Mouse (Mus musculus) forebrain, embryonic 11.5 days (tissue): Measurements from ENCODE around the gene Zfp712. TPM values are rescaled to one million over a fixed set of nuclear protein-coding genes. Genes with fewer than 3 reads are reported as not detected.

Experiments
- ATAC-seq: fragments of 200-750 bp; cut with Nextera tagmentation; replicated peaks from 2 replicates; pipeline ENCODE4 v1.8.0; 2017; ENCODE audit warnings: moderate TSS enrichment; ENCODE audit not compliant: low FRiP score
- DNase-seq: peaks from one replicate; pipeline ENCODE4 v3.0.0-alpha.2; 2017; ENCODE audit warnings: low spot score
- H3K27ac ChIP-seq: fragments of 300-500 bp; sonication (generic); 2 replicates; pipeline ENCODE4 v1.5.1; 2014; ENCODE audit warnings: low read depth, low read length
- H3K27me3 ChIP-seq: fragments of 300-500 bp; sonication (generic); 2 replicates; pipeline ENCODE4 v1.6.1; 2014; ENCODE audit warnings: mild to moderate bottlenecking, low read length, mixed read lengths; ENCODE audit not compliant: control insufficient read depth, insufficient read depth
- H3K36me3 ChIP-seq: fragments of 300-500 bp; sonication (generic); 2 replicates; pipeline ENCODE4 v1.6.1; 2014; ENCODE audit warnings: mild to moderate bottlenecking, low read length, moderate library complexity, mixed read lengths; ENCODE audit not compliant: control insufficient read depth, insufficient read depth
- H3K4me1 ChIP-seq: fragments of 300-500 bp; sonication (generic); replicated peaks from 2 replicates; pipeline ENCODE4 v1.6.1; 2014; ENCODE audit warnings: low read length, mixed read lengths; ENCODE audit not compliant: control insufficient read depth, insufficient read depth
- H3K4me2 ChIP-seq: fragments of 300-500 bp; sonication (generic); 2 replicates; pipeline ENCODE4 v1.6.1; 2014; ENCODE audit warnings: low read depth, mild to moderate bottlenecking, low read length, moderate library complexity, mixed read lengths; ENCODE audit not compliant: severe bottlenecking
- H3K4me3 ChIP-seq: fragments of 300-500 bp; sonication (generic); 2 replicates; pipeline ENCODE4 v1.5.1; 2014; ENCODE audit warnings: low read depth, low read length
- H3K9ac ChIP-seq: fragments of 300-500 bp; sonication (generic); 2 replicates; pipeline ENCODE4 v1.6.1; 2014; ENCODE audit warnings: low read length
- H3K9me3 ChIP-seq: fragments of 300-500 bp; sonication (generic); 2 replicates; pipeline ENCODE4 v1.6.1; 2016; ENCODE audit warnings: low read length, mixed read lengths; ENCODE audit not compliant: control insufficient read depth
- WGBS: fragments of 180-500 bp; shearing (Covaris S2); extraction: QIAGEN DNeasy Blood & Tissue Kit; methylation state at CpG from one replicate; pipeline ENCODE4 v1.1.7; 2014; 5-methylcytosine and 5-hydroxymethylcytosine counted together
- polyA plus RNA-seq: library from polyadenylated mRNA; unstranded; fragments of >200 nt; fragmentation: Nextera tagmentation; extraction: Ambion mirVana; gene quantifications from 2 replicates; pipeline ENCODE4 v1.2.1, GENCODE M21; 2014

Zfp712 gene
- 5.0 and 5.3 TPM in 2 replicates for polyA plus RNA-seq

DNA sequence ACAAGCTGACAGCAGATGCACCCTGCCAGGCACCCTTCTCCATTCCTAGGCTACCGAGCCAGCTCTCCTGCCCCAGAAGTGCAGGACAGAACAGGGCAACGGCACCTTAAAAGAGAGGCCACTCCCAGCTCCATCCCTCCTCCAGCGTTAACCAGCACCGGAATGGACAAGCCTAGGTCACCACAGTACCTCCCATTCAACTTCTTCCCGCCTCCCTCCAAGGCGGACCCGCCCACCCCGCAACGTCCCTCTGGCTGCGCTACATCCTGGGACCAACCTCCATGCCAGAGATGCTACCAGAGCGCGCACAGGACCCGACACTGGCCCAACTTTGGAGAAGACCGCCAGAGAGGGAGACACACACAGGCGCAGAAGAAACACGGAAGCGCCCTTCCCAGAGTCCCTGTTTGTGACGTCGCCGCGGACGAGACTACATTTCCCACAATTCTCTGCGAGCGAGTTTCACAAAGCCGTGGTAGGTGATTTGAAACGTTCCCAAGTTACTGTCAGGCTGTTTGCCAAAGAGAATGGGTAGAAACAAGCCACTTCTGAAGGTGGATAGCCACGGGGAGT, at the start of gene Zfp712:
TSS of gene Zfp712 (minus strand) at position 385 of the 573 bp plus-strand sequence.
- WGBS = under 1% methylated on average over 27 of the region's 27 CpGs

DNA sequence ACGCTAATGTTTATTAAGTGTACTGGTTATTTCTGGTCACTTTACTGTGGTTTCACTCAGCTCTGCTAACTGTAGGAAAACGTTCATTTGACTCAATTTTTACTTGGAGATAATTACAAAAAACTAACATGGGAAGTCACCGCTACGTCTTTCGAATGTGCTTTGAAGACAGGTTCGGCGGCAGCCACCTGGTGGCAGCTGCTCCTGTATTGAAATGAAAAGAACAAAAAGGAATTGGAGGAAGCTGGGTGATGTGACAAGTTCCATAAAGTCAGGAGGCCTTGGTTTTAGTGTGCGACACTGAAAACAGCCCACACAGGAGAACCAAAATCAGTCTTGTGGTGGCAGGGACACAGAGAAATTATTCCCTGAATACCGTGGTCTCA, 47.8 kb upstream of the Zfp712 start:
- Histone ChIP-seq H3K9me3 (no peaks in the 10 kb centered on the region), H3K4me1 (no peaks in the 10 kb centered on the region; the same call in 1 of the 2 replicates), H3K36me3 (no peaks in the 10 kb centered on the region), H3K27me3 (no peaks in the 10 kb centered on the region), H3K9ac (peak overlapping the region; percentile 3; the same call in 1 of the 2 replicates), H3K4me2 (peak overlapping the region; percentile 38), H3K4me3 (peak overlapping the region; percentile 44), H3K27ac (no peak overlapping the region)
- peak; percentile 54; the same call in 1 of the 2 replicates for ATAC-seq
- 5% methylated on average over 9 of the region's 9 CpGs for WGBS
- no peak for DNase-seq

More for the DNA sequence above, at the start of gene Zfp712:
- H3K27ac ChIP-seq = peak within 1 kb of the TSS; percentile 43; the same call in 1 of the 2 replicates
- no peaks in the 10 kb centered on the region for H3K4me1 ChIP-seq
- ATAC-seq = peak; percentile 94
- DNase-seq = peak; percentile 90
- peak within 1 kb of the TSS; percentile 74 for H3K9ac ChIP-seq
- H3K9me3 ChIP-seq = no peaks in the 10 kb centered on the region; the same call in 1 of the 2 replicates
- H3K27me3 ChIP-seq = no peaks in the 10 kb centered on the region
- peak within 1 kb of the TSS; percentile 75 for H3K4me2 ChIP-seq
- H3K36me3 ChIP-seq = no peaks in the 10 kb centered on the region; the same call in 1 of the 2 replicates
- H3K4me3 ChIP-seq = peak within 1 kb of the TSS; percentile 65

DNA sequence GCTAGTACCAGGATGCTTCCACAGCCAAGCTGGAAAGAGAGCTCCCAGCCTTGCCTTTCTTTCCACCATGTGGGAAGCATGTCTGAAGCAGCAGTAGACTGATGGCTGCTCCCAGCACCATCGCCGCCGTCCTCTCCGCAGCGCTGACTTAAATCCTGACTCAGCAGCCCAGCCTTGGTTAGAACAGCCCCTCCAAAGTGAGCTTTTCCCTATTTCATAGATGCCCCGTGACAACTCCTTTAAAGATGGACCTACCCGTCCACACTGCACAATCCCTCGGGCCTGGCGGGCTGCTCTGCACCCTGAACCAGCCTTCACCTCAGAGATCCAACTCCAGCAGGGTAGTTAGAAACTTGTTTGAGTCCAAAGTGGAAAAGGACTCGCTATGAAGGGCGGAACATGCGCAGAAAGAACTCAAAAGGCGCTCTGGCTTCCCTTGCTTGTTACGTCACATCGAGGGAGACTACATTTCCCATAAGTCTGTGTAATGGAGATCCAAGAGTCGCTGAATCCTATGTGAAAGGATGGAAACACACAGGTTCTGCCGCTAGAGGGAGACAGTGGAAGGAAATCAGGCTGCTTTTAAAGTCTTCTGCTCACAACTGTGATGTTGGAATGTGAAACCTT, 47.3 kb upstream of the Zfp712 start, which contains the start of gene Gm28557:
TSS of gene Gm28557 (minus strand) at position 411 of the 627 bp plus-strand sequence.
- Histone ChIP-seq H3K27me3 (no peaks in the 10 kb centered on the region), H3K27ac (no peak within 1 kb of the TSS), H3K4me2 (peak within 1 kb of the TSS; percentile 80), H3K9me3 (no peaks in the 10 kb centered on the region), H3K4me1 (no peaks in the 10 kb centered on the region; the same call in 1 of the 2 replicates), H3K4me3 (peak within 1 kb of the TSS; percentile 44), H3K36me3 (no peaks in the 10 kb centered on the region), H3K9ac (peak within 1 kb of the TSS; percentile 75)
- DNase-seq = peak; percentile 88
- under 1% methylated on average over 17 of the region's 17 CpGs for WGBS
- ATAC-seq = peak; percentile 98

DNA sequence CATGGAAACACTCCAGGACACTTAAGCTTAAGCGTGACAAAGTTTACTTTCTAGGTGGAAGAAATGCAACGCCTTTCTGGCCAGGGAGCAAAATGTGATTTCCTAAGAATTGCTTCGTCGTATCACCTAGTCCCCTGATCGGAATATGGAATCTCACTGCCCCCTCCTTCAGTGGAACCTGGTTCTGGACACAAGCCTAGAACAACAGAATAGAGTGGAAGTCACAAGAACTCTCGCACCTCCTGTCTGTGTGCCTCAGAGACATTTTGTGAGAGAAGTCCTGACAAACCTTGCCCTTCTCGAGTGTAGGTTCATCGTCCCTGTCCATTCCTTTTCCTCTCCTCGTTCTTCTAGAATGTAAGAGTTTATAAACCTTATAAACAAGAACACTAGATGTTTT, 46.7 kb upstream of the Zfp712 start:
- WGBS = 70% methylated on average over 9 of the region's 9 CpGs

DNA sequence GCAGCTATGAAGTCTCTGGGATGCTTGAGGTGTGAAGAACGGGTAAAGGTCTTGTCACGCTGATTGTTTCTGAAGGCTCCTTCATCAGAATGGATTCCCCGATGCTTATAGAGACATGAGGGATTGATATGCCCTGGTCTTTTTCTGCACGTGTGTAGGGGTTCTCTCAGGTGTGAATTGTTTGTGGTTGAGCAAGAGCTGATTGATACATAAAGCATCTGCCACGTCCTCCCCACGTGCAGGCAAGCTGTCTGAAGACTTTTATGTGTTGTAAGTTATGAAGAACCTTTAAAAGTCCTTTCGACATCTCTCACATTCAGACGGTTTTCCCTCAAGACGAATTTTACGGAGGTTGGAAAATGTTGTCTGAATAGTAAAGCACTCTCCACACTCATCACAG, 36.9 kb upstream of the Zfp712 start, which contains the start of gene Zfp708:
TSS of gene Zfp708 (minus strand) at position 101 of the 400 bp plus-strand sequence.
- H3K27ac ChIP-seq = no peak within 1 kb of the TSS
- ATAC-seq (no peak), DNase-seq (no peak)
- no peaks in the 10 kb centered on the region for H3K27me3 ChIP-seq
- no peak within 1 kb of the TSS for H3K4me3 ChIP-seq
- no peaks in the 10 kb centered on the region for H3K9me3 ChIP-seq
- H3K4me1 ChIP-seq = no peaks in the 10 kb centered on the region
- H3K36me3 ChIP-seq = no peaks in the 10 kb centered on the region
- no peak within 1 kb of the TSS for H3K9ac ChIP-seq
- 90% methylated on average over 10 of the region's 10 CpGs for WGBS
- no peak within 1 kb of the TSS for H3K4me2 ChIP-seq

More for the DNA sequence above, 46.7 kb upstream of the Zfp712 start:
- Histone ChIP-seq H3K4me3 (peak overlapping the region; percentile 44), H3K27me3 (no peaks in the 10 kb centered on the region), H3K27ac (no peak overlapping the region), H3K36me3 (no peaks in the 10 kb centered on the region), H3K9me3 (no peaks in the 10 kb centered on the region), H3K9ac (peak overlapping the region; percentile 75), H3K4me1 (no peaks in the 10 kb centered on the region; the same call in 1 of the 2 replicates), H3K4me2 (peak overlapping the region; percentile 80)
- peak; percentile 4; the same call in 1 of the 2 replicates for ATAC-seq
- no peak for DNase-seq

DNA sequence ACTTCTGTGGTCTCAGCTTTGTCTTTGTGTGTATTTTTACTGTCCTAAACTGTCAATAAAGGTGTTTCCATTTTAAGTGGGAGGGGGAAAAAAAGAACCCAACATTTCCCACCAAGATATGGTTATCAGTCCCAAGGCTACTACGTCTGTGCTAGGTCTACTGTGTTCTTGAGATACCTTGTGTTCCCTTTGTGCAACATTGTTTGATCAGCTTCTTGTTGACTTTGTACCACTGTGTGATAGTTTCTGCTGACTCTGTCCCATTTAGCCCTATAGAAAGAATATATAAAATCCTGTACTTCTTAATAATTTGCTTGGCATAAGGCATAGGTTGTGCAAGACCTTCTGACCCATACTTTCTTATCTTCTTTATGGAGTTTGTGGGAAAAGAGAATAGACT, 29.2 kb upstream of the Zfp712 start:
- H3K27me3 ChIP-seq = no peaks in the 10 kb centered on the region
- no peaks in the 10 kb centered on the region for H3K36me3 ChIP-seq
- H3K4me3 ChIP-seq = no peak overlapping the region
- no peak overlapping the region for H3K4me2 ChIP-seq
- no peaks in the 10 kb centered on the region for H3K4me1 ChIP-seq
- H3K9me3 ChIP-seq = no peaks in the 10 kb centered on the region
- no peak overlapping the region for H3K9ac ChIP-seq
- ATAC-seq (no peak), DNase-seq (no peak)
- H3K27ac ChIP-seq = no peak overlapping the region
- 90% methylated on average over 1 of the region's 1 CpGs for WGBS

DNA sequence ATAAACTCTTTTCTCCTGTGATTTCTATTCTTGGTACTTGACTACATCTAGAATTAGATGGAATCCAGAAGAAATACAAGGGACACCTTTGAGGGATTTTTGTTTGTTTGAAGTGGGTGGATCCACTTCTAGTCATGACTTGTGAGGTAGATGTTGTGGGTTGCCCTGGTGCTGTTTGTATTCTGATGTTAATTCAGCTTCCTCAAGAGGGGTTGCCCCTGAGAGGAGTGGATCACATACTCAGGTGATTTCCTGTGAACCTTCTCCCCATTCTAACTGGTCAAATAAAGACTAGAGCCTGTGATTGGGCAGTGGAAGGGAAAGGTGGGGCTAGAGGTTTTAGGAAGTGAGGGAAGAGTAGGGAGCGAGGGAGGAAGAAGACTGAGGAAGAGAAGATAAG, 21.0 kb upstream of the Zfp712 start:
- WGBS = 64% methylated on average over 1 of the region's 1 CpGs
- H3K27ac ChIP-seq = no peak overlapping the region
- H3K4me2 ChIP-seq = no peak overlapping the region
- no peaks in the 10 kb centered on the region for H3K36me3 ChIP-seq
- no peaks in the 10 kb centered on the region for H3K27me3 ChIP-seq
- no peak for DNase-seq
- no peak for ATAC-seq
- no peaks in the 10 kb centered on the region; the same call in 1 of the 2 replicates for H3K9me3 ChIP-seq
- no peaks in the 10 kb centered on the region for H3K4me1 ChIP-seq
- no peak overlapping the region for H3K9ac ChIP-seq
- no peak overlapping the region for H3K4me3 ChIP-seq

DNA sequence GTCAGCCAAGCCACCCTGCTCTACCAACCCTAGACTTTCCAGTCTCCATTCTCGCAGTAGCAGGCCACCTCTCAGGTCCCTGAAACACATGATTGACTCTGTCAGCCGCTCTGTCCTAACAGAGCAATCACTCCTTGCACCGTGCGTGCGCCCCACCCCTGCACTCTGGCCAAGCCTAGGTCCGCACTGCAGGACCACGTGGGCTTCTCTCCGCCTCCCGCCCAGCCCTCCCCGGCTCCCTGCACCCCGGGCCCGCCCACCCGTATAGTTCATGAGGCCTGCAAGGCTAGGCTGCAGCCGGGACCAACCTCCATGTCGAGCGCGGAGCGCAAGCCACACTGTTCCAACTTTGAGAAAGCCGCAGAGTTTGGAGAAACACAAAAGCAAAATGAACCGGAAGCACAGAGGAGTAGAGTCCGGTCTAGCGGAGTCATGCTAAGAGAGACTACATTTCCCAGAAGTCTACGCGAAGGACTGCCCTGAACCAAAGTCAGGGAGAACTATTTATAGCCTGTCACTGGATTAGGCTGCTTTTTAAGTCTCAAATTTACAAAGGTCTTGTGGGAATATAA, 20.3 kb upstream of the Zfp712 start:
- Histone ChIP-seq H3K36me3 (no peaks in the 10 kb centered on the region), H3K4me1 (no peaks in the 10 kb centered on the region), H3K4me2 (peak overlapping the region; percentile 59), H3K9me3 (no peaks in the 10 kb centered on the region; the same call in 1 of the 2 replicates), H3K27ac (peak overlapping the region; percentile 55), H3K4me3 (peak overlapping the region; percentile 55), H3K27me3 (no peaks in the 10 kb centered on the region), H3K9ac (peak overlapping the region; percentile 57)
- ATAC-seq (peak; percentile 99), DNase-seq (peak; percentile 86)
- WGBS = 0% methylated on average over 24 of the region's 24 CpGs
